Mouse (Mus musculus): ENCODE measurements around the gene Cgas.
"Not testable (repeated sequence)": the region's sequence is repeated elsewhere in the genome, so short reads cannot be mapped to it uniquely, and the experiment has no call there.

The Cgas gene

DNA sequence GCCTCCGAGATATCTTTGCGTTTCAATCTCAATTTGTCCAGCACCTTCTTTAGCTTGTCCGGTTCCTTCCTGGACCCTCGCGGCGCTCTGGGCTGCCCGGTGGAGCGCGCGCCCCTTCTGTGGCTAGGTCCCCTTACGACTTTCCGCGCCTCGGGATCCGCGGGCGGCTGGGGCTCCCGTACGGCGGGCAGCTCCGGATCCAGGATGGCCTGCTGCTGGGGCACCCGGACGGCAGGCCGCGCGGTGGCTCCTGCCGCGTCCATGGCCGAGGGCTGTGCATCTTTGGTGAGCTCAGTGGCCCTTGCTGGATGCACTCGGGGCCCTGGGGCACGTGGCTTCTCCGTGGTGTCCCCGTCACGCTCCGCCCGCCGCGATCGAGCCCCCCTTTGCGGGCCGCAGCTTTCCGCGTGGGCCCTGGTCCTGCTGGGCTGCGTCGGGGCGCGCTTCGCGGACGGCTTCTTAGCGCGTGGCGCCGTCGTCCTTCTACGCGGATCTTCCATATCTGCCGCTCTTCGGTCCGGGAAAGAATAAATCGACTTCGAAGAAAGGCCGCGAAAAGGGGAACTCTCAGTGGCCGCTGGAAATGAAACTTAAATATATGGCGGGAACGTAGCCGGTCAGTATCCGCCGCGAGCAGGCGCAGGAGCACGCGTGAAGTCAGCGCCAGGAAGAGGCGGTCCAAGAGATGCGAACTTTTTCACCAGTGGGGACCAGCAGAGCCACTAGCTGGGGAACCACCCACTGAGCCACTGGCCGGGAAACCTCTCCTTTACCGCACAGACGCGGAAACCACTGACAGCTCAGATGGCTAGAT lies at the start of gene Cgas:
Gene Cgas (minus strand): TSS at position 659 of the 814 bp plus-strand sequence.
- in situ Hi-C loops (cut with MboI, MseI): no loop called here

- in situ Hi-C loops (cut with MboI, MseI): no loop called here
These were observed 49.2 kb upstream of the Cgas start for GRCm38 (mm10) chr9:78492254-78492653.

- in situ Hi-C loops (cut with MboI, MseI): no loop called here
These were observed 48.1 kb upstream of the Cgas start for GRCm38 (mm10) chr9:78491169-78491568.

DNA sequence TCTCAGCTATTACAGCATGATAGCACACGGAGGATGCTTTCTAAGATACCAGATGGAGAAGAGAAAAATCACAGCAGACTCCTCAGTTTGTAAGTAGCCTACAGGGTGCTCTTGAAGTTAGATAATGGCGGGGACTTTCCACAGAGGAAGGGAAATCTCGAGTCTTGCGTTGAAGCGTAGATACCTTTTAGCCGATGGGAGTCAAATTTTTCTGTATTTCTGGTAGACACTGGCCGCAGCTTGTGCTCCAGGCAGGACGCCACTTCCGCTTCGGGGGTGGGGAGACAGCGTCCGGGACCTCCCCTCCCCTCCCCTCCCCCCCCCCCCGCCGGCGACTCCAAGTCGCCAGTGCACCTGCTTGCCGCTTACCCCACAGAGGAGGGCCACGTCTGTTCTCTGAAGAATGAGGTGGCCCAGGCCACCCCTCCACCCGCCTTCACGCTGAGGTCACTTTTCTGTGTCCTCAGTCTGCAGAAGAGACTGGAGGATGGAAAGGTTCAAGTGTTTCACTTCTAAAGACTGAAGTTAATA lies 45.9 kb upstream of the Cgas start, which contains the start of gene Eef1a1:
Gene Eef1a1 (minus strand): TSS at position 262 of the 531 bp plus-strand sequence.
- in situ Hi-C loops (cut with MboI, MseI): no loop called here

GRCm38 (mm10) chr9:78488021-78488420 lies 45.0 kb upstream of the Cgas start:
- in situ Hi-C loops (cut with MboI, MseI): not testable (repeated sequence)

DNA sequence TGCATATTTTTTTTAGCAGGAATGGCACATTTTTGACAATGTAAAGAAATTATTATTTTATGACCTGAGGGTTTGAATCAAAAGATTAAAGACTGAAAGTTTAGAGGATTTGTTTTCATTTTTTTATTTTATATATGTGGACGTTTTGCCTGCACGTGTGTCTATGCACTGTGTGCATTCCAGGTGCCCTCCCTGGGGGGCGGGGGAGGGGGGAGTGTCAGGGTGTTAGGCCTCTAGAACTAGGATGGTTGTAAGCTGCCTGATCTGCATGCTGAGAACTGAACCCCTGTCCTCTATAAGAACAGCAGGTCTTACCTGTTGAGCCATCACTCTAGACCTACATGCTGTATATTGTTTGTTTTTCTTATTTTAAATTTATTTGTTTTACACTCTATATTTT lies 41.6 kb upstream of the Cgas start:
- in situ Hi-C loops (cut with MboI, MseI): loop anchor here (5.0 kb wide), 1 partner anchor 38 kb away; no protein-coding TSS in a partner anchor

DNA sequence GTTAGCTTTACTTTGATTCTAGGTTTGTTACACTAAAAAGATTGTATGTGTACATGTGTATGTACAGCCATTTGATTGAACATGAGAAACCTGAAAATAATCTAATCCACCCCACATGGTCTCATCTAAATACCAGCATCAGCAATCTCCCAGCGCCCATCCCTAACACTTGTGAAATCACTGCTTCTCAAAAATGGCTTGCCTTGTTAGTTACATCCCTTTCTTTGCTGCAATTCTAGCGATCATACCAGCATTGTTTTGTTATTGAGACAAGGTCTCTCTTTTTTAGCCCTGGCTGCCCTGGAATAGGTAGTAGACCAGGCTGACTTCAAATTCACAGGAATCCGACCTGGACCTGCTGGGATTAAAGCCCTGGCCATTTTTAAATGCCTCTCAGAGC lies 39.3 kb upstream of the Cgas start:
- in situ Hi-C loops (cut with MboI, MseI): loop anchor here (5.0 kb wide), 1 partner anchor 40 kb away; no protein-coding TSS in a partner anchor

DNA sequence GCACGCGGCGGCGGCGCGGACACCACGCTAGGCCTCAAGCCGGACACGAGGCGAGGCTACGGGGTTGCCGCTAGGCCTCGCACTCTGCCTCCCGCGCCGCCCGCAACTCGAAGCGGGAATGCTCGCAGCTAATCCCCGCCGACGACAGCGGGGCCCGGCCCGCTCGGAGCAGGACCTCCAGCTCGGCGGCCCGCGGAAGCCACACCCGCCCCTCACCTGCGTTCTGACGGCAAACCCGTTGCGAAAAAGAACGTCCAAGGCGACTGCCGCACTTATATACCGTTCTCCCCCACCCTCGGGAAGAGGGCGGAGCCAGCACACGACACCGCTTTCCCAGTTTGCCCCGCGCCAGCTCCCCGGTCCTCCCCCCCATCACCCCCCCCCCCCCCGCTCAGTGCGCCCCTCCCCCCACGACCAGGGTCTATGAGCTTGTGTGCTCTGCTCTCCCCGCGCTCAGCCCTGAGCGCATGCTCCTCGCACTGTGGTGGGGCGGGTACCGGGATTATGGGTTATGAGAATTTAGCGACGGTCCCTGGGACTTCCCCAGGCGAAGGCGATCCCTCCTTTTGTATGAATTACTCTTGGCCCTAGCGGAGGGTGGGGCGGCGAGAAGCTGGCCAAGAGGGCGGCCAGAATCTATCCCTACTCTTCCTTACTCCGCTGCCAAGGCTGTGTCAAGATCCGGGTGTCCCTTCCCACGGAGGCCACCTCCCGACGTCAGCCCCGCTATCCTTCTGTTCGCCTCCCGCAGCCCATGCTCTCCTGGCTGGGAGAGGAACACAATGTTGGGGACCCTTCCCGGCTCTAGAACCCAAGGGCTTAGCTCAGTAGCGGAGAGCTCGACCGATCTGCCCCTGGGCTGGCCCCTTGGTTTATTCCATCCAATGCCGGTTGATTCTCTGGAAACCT lies 38.6 kb upstream of the Cgas start:
- in situ Hi-C loops (cut with MboI, MseI): loop anchor here (5.0 kb wide), 1 partner anchor 41 kb away; no protein-coding TSS in a partner anchor

GRCm38 (mm10) chr9:78480706-78481358 lies 37.8 kb upstream of the Cgas start:
- in situ Hi-C loops (cut with MboI, MseI): loop anchor here (5.0 kb wide), 1 partner anchor 41 kb away; no protein-coding TSS in a partner anchor

DNA sequence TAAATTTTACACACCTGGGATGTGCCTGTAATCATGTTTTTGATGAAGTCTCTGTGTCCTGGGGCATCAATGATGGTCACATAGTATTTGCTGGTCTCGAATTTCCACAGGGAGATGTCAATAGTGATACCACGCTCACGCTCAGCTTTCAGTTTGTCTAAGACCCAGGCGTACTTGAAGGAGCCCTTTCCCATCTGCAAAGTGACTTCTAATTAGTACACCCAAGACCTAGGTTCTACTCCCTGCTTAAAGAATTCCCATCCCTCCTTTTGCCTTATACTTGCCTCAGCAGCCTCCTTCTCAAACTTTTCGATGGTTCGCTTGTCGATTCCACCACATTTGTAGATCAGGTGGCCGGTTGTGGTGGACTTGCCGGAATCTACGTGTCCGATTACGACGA lies 37.2 kb upstream of the Cgas start:
- in situ Hi-C loops (cut with MboI, MseI): loop anchor here (5.0 kb wide), 1 partner anchor 42 kb away; no protein-coding TSS in a partner anchor

DNA sequence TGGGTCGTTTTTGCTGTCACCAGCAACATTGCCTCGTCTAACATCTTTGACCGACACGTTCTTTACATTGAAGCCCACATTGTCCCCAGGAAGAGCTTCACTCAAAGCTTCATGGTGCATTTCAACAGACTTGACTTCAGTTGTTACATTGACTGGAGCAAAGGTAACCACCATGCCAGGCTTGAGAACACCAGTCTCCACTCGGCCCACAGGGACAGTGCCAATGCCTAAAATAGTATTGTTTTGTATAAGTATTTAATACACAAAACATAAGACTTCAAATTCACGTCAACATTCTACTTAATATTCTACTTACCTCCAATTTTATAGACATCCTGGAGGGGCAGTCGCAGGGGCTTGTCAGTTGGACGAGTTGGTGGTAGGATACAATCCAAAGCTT lies 36.3 kb upstream of the Cgas start:
- in situ Hi-C loops (cut with MboI, MseI): not testable (repeated sequence)

GRCm38 (mm10) chr9:78478009-78478605 lies 35.1 kb upstream of the Cgas start:
- in situ Hi-C loops (cut with MboI, MseI): not testable (repeated sequence)

- in situ Hi-C loops (cut with MboI, MseI): no loop called here
These were observed 34.0 kb upstream of the Cgas start for GRCm38 (mm10) chr9:78477021-78477551.

- in situ Hi-C loops (cut with MboI, MseI): no loop called here
These were observed 33.5 kb upstream of the Cgas start for GRCm38 (mm10) chr9:78476531-78477020.

DNA sequence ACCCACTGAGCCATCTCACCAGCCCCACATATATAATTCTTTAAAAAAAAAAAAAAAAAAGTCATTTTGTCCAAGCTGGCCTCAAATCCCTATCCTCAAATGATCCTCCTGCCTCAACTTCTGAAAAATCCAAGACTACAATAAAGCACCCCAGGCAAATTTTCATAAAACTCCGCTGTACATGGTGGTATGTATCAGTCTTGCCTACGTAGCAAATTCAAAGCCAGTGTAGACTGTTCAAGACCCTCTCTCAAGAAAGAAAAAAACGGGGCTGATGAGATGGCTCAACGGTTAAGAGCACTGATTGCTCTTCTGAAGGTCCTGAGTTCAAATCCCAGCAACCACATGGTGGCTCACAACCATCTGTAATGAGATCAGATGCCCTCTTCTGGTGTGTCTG lies 32.8 kb upstream of the Cgas start:
- in situ Hi-C loops (cut with MboI, MseI): no loop called here

DNA sequence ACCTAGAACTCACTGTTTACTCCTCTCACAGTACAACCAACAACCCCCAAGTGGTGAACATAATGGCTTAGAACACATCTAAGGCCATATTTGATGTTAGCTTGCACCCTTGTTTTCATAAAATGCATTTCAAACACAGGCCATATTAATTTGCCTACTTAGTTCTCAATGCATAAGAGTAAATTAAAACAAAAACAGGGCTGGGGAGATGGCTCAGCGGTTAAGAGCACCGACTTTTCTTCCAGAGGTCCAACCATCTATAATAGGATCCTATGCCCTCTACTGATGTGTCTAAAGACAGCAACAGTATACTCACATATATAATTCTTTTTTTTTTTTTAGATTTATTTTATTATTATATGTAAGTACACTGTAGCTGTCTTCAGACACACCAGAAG lies 32.3 kb upstream of the Cgas start:
- in situ Hi-C loops (cut with MboI, MseI): no loop called here

- in situ Hi-C loops (cut with MboI, MseI): no loop called here
These were observed 31.8 kb upstream of the Cgas start for GRCm38 (mm10) chr9:78474771-78475382.

DNA sequence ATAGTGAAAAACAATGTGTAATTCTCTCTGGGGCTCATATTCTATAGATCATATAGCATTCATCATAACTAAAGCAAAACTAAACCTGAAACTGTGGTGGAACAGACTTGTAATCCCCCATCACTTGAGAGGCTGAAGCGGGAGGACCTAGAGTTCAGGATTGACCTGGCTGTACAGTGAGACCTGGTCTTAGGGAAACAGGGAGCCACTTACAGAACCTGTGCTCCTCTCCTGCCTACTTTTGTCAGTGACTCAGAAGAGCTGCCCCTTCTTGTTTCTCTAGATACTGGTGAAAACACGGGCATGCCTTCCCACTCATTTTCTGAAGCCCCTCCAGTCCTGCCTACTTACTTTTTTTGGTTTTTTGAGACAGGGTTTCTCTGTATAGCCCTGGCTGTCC lies 31.2 kb upstream of the Cgas start:
- in situ Hi-C loops (cut with MboI, MseI): no loop called here

GRCm38 (mm10) chr9:78473588-78473987 lies 30.6 kb upstream of the Cgas start:
- in situ Hi-C loops (cut with MboI, MseI): no loop called here

GRCm38 (mm10) chr9:78465725-78466124 lies 22.7 kb upstream of the Cgas start:
- in situ Hi-C loops (cut with MboI, MseI): no loop called here

All from T-helper 2 cell (primary cell).